Mouse (Mus musculus) lung, embryonic 16.5 days (tissue): ENCODE data around the gene Plch2. TPM values are rescaled to one million over a fixed set of nuclear protein-coding genes. Genes with fewer than 3 reads are reported as not detected.

Experiments used
- ATAC-seq: fragments of 200-750 bp; cut with Nextera tagmentation; 2 replicates; pipeline ENCODE4 v1.8.0; 2017; ENCODE audit warnings: low read depth, mild to moderate bottlenecking, moderate library complexity
- H3K27ac ChIP-seq: fragments of 300-500 bp; sonication (generic); 2 replicates; pipeline ENCODE4 v1.5.1; 2014; ENCODE audit warnings: mild to moderate bottlenecking, control low read depth, low read length
- H3K27me3 ChIP-seq: fragments of 300-500 bp; sonication (generic); 2 replicates; pipeline ENCODE4 v1.6.1; 2014; ENCODE audit warnings: low read depth, low read length, mixed read lengths; ENCODE audit not compliant: control insufficient read depth, insufficient read depth
- H3K36me3 ChIP-seq: fragments of 300-500 bp; sonication (generic); 2 replicates; pipeline ENCODE4 v1.6.1; 2014; ENCODE audit warnings: low read length; ENCODE audit not compliant: control insufficient read depth, insufficient read depth
- H3K4me1 ChIP-seq: fragments of 300-500 bp; sonication (generic); replicated peaks from 2 replicates; pipeline ENCODE4 v1.6.1; 2014; ENCODE audit warnings: low read length, mixed read lengths; ENCODE audit not compliant: control insufficient read depth, insufficient read depth
- H3K4me2 ChIP-seq: fragments of 300-500 bp; sonication (generic); 2 replicates; pipeline ENCODE4 v1.6.1; 2014; ENCODE audit warnings: low read depth, low read length, control low read depth
- H3K4me3 ChIP-seq: fragments of 300-500 bp; sonication (generic); 2 replicates; pipeline ENCODE4 v1.5.1; 2014; ENCODE audit warnings: mild to moderate bottlenecking, low read length, control low read depth
- H3K9ac ChIP-seq: fragments of 300-500 bp; sonication (generic); 2 replicates; pipeline ENCODE4 v1.6.1; 2014; ENCODE audit warnings: low read length, control low read depth
- H3K9me3 ChIP-seq: fragments of 300-500 bp; sonication (generic); 2 replicates; pipeline ENCODE4 v1.6.1; 2016; ENCODE audit warnings: low read length; ENCODE audit not compliant: control insufficient read depth
- WGBS: fragments of 180-500 bp; shearing (Covaris S2); extraction: QIAGEN DNeasy Blood & Tissue Kit; methylation state at CpG from one replicate; pipeline ENCODE4 v1.1.7; 2014; 5-methylcytosine and 5-hydroxymethylcytosine counted together
- polyA plus RNA-seq: library from polyadenylated mRNA; unstranded; fragments of >200 nt; fragmentation: Nextera tagmentation; extraction: Ambion mirVana; gene quantifications from 2 replicates; pipeline ENCODE4 v1.2.1, GENCODE M21; 2015

Plch2 gene
- polyA plus RNA-seq, 1 experiment from 2014 or later, result 11.4 TPM

- H3K4me2 ChIP-seq, result no peak overlapping the region
- no peaks in the 10 kb centered on the region for H3K9me3 ChIP-seq
- H3K27ac ChIP-seq, result no peak overlapping the region
- peaks cover 6% of the 10 kb centered on the region; the same call in 1 of the 2 replicates for H3K4me1 ChIP-seq
- H3K9ac ChIP-seq, result no peak overlapping the region
- no peaks in the 10 kb centered on the region for H3K27me3 ChIP-seq
- 34% methylated on average over 8 of the region's 8 CpGs for WGBS
- peak; percentile 34; the same call in 1 of the 2 replicates for ATAC-seq
- no peaks in the 10 kb centered on the region for H3K36me3 ChIP-seq
- H3K4me3 ChIP-seq, result no peak overlapping the region
Measured at GRCm38 (mm10) chr4:154996572-154997154, 59.9 kb downstream of the Plch2 start.

- no peak for ATAC-seq
- Histone ChIP-seq H3K9ac (no peak overlapping the region), H3K27me3 (no peaks in the 10 kb centered on the region), H3K4me3 (no peak overlapping the region), H3K4me1 (no peaks in the 10 kb centered on the region), H3K27ac (no peak overlapping the region), H3K36me3 (no peaks in the 10 kb centered on the region), H3K9me3 (no peaks in the 10 kb centered on the region), H3K4me2 (no peak overlapping the region)
- 54% methylated on average over 4 of the region's 4 CpGs for WGBS
Measured at GRCm38 (mm10) chr4:154994876-154995275, 61.7 kb downstream of the Plch2 start.

GRCm38 (mm10) chr4:154986750-154987149, 69.8 kb downstream of the Plch2 start:
- 76% methylated on average over 15 of the region's 15 CpGs for WGBS
- H3K4me1 ChIP-seq, result peaks cover 7% of the 10 kb centered on the region
- no peaks in the 10 kb centered on the region; the same call in 1 of the 2 replicates for H3K27me3 ChIP-seq
- H3K4me3 ChIP-seq, result no peak overlapping the region
- no peaks in the 10 kb centered on the region for H3K36me3 ChIP-seq
- H3K27ac ChIP-seq, result no peak overlapping the region
- no peak overlapping the region for H3K4me2 ChIP-seq
- no peak overlapping the region for H3K9ac ChIP-seq
- H3K9me3 ChIP-seq, result no peaks in the 10 kb centered on the region
- no peak for ATAC-seq

- H3K27me3 ChIP-seq, result no peaks in the 10 kb centered on the region; the same call in 1 of the 2 replicates
- H3K9me3 ChIP-seq, result no peaks in the 10 kb centered on the region
- ATAC-seq, result peak; percentile 12; the same call in 1 of the 2 replicates
- H3K4me3 ChIP-seq, result no peak overlapping the region
- peak overlapping the region; percentile 11; the same call in 1 of the 2 replicates for H3K4me2 ChIP-seq
- H3K4me1 ChIP-seq, result peaks cover 9% of the 10 kb centered on the region
- no peak overlapping the region for H3K27ac ChIP-seq
- H3K36me3 ChIP-seq, result 0 out of 2 replicates have a peak, but pooled peaks cover 2% of the 10 kb centered on the region
- H3K9ac ChIP-seq, result peak overlapping the region; percentile 41; the same call in 1 of the 2 replicates
- WGBS, result 9% methylated on average over 17 of the region's 17 CpGs
Measured at GRCm38 (mm10) chr4:154986096-154986495, 70.5 kb downstream of the Plch2 start.

- H3K4me1 ChIP-seq, result peaks cover 9% of the 10 kb centered on the region
- no peaks in the 10 kb centered on the region for H3K9me3 ChIP-seq
- no peak overlapping the region for H3K4me3 ChIP-seq
- peaks cover 4% of the 10 kb centered on the region; the same call in 1 of the 2 replicates for H3K36me3 ChIP-seq
- 84% methylated on average over 5 of the region's 5 CpGs for WGBS
- peak overlapping the region; percentile 41; the same call in 1 of the 2 replicates for H3K9ac ChIP-seq
- H3K27me3 ChIP-seq, result no peaks in the 10 kb centered on the region; the same call in 1 of the 2 replicates
- H3K27ac ChIP-seq, result no peak overlapping the region
- no peak for ATAC-seq
- no peak overlapping the region for H3K4me2 ChIP-seq
Measured at GRCm38 (mm10) chr4:154985151-154985777, 71.3 kb downstream of the Plch2 start.

- WGBS, result 24% methylated on average over 24 of the region's 24 CpGs
- Histone ChIP-seq H3K9me3 (no peaks in the 10 kb centered on the region), H3K4me1 (peaks cover 9% of the 10 kb centered on the region), H3K36me3 (peaks cover 12% of the 10 kb centered on the region), H3K27me3 (no peaks in the 10 kb centered on the region; the same call in 1 of the 2 replicates), H3K9ac (peak overlapping the region; percentile 39; the same call in 1 of the 2 replicates), H3K27ac (no peak overlapping the region), H3K4me3 (no peak overlapping the region), H3K4me2 (no peak overlapping the region)
- no peak for ATAC-seq
Measured at GRCm38 (mm10) chr4:154983767-154984166, 72.8 kb downstream of the Plch2 start.

- no peak overlapping the region for H3K27ac ChIP-seq
- H3K4me2 ChIP-seq, result no peak overlapping the region
- H3K27me3 ChIP-seq, result no peaks in the 10 kb centered on the region; the same call in 1 of the 2 replicates
- H3K4me3 ChIP-seq, result no peak overlapping the region
- H3K4me1 ChIP-seq, result peaks cover 9% of the 10 kb centered on the region
- 68% methylated on average over 19 of the region's 19 CpGs for WGBS
- no peak overlapping the region for H3K9ac ChIP-seq
- no peak for ATAC-seq
- H3K9me3 ChIP-seq, result no peaks in the 10 kb centered on the region
- peaks cover 25% of the 10 kb centered on the region for H3K36me3 ChIP-seq
Measured at GRCm38 (mm10) chr4:154982247-154983120, 74.1 kb downstream of the Plch2 start.

- WGBS, result 28% methylated on average over 7 of the region's 7 CpGs
- Histone ChIP-seq H3K9ac (no peak overlapping the region), H3K4me3 (no peak overlapping the region), H3K4me2 (no peak overlapping the region), H3K4me1 (peaks cover 9% of the 10 kb centered on the region), H3K27me3 (no peaks in the 10 kb centered on the region; the same call in 1 of the 2 replicates), H3K27ac (peak overlapping the region; percentile 70), H3K36me3 (peaks cover 32% of the 10 kb centered on the region), H3K9me3 (no peaks in the 10 kb centered on the region)
- ATAC-seq, result peak; percentile 65
Measured at GRCm38 (mm10) chr4:154981530-154981929, 75.1 kb downstream of the Plch2 start.

GRCm38 (mm10) chr4:154981076-154981475, 75.5 kb downstream of the Plch2 start:
- H3K27ac ChIP-seq, result peak overlapping the region; percentile 70
- peaks cover 36% of the 10 kb centered on the region for H3K36me3 ChIP-seq
- ATAC-seq, result peak; percentile 53
- H3K4me1 ChIP-seq, result peaks cover 7% of the 10 kb centered on the region
- H3K9ac ChIP-seq, result no peak overlapping the region
- H3K9me3 ChIP-seq, result no peaks in the 10 kb centered on the region
- no peak overlapping the region for H3K4me2 ChIP-seq
- 64% methylated on average over 6 of the region's 6 CpGs for WGBS
- no peak overlapping the region for H3K4me3 ChIP-seq
- no peaks in the 10 kb centered on the region; the same call in 1 of the 2 replicates for H3K27me3 ChIP-seq
